Mouse (Mus musculus): ENCODE measurements around the gene Npas2. TPM values are rescaled to one million over a fixed set of nuclear protein-coding genes. Genes with fewer than 3 reads are reported as not detected.
A peak's percentile ranks its signal among the peaks of the same experiment; 100 is the strongest.

The Npas2 gene
- under 1 TPM; 0.54 to 0.96 TPM for total RNA-seq (2021)
- long read RNA-seq, experiment 1, partial matches to known transcripts: 1 of 2 reads
- long read RNA-seq, experiment 1, other reads (novel, unspliced or antisense): 1 of 2 reads
- long read RNA-seq, experiment 2, partial matches to known transcripts: 0 of 1 reads
- long read RNA-seq, experiment 2, other reads (novel, unspliced or antisense): 1 of 1 reads

DNA sequence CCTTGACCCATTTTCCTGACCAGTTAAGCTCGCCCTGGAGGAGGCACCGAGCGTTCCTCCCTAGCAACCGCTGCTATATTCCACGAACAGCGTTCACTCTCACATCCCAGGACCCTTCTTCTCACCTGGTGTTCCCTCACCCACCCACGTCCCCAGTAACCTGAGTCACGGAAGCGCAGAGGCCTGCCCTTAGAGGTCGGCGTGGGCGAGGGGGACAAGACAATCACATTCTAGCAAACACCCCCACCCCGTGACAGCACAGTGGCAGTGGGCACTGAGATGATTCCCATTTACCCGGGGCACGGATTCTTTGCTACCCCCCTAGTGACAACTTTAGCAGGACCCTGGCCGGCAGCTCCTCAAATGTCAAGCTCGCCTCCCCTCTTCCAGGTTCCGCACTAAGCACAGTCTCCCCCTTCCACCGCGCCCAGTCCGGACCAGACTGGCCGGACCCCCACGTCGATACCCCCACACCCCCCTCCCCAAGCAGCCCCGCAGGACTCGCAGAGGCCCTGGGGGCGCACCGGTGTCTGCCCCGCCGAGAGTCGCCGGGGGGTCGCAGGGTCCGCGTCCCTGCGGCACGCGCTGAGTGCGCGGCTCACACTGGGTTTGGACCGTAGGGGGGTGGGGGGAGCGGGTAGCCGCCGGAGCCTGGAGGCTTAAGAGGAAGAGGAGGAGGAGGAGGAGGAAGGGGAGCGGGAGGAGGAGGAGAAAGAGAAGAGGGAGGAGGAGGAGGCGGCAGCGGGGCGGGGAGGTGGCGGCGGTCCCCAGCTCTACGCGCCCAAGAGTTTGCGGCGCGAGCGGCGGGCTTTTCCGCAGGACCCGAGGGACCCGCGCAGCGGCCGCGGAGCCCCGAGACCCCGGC lies at the start of gene Npas2:
Gene Npas2 (plus strand): TSS at position 735 of the 865 bp plus-strand sequence.
- intact Hi-C loops (cut with DNase I): loop anchor here (5.0 to 10.0 kb wide), 2 partner anchors 181 to 332 kb away; no protein-coding TSS in a partner anchor
- DNase-seq: no peak

DNA sequence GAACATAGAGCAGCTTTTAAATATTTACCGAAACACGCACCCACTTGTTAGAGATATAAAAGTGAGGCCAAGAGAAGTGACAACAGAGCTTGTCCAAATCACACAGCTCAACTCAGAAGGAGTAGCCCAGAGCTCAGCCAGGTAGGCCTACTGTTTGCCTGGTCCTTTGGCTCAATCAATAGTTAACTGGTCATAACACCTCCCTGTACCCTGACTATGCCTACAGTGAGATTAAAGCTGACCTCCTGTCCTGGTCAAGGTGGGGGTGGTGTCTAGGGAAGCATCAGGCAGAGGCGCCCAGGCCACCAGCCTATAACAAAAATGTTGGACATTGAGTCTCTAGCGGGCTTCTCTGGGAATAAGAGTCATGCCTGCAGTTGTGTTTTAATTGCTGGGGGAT lies 36.8 kb upstream of the Npas2 start:
- no peak for DNase-seq
- intact Hi-C loops (cut with DNase I): no loop called here

DNA sequence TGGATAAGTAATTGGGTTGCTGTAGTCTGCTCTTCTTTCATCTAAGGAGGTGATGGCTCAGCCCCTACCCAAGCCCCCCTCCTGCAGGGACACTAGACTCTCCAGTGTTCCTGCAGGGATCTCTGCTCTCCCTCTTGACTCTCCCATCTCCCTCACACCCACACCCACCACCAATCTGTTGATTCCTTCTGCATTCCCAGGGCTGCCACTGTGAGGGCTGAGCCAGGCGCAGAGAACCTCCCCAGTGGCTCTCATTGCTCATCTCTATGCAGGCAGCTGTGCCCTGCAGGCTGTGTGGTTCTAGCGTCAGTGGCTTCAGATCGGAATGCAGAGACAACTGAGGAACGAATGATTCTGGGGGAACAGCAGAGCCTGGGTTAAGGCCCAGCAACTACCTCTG lies 33.4 kb upstream of the Npas2 start:
- DNase-seq: no peak
- intact Hi-C loops (cut with DNase I): no loop called here

DNA sequence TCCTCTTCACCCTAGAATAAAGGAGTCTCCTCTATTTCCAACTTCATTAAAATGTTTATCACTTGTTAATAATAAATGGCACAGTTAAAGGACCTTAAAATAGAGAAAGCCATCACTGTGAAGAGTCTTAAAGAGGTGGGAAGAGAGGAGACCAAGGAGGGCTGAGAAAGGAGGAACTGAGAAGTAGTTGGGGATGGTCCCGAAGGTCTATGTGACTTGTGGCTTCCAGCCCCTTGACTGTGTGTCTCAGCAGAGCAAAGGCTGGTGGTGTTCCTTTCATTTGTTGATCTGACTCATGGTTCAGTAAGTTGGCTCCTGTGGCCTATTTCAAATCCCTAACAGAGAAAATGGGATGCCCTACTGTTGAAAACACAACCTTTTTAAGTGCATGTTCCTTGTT lies 30.5 kb upstream of the Npas2 start:
- intact Hi-C loops (cut with DNase I): no loop called here
- DNase-seq: no peak

DNA sequence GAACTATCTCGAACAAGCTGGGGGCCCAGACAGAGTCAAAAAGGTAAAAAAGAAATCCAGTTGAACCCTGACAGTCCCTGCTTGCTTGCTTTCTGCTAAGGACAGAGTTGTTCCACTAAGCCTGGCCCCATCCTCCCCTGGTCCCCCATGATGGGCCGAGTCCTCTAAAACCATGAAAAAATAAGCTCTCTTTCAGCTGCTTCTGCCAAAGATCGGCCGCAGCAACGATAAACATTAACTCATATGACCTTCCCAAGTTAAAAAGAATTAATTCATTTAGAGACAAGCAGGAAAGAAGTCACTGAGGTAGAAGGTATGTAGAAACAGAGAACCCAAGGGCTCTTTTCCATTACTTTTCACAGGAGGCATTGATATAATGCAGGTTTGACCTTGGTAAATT lies 16.8 kb upstream of the Npas2 start:
- no peak for DNase-seq
- intact Hi-C loops (cut with DNase I): no loop called here

DNA sequence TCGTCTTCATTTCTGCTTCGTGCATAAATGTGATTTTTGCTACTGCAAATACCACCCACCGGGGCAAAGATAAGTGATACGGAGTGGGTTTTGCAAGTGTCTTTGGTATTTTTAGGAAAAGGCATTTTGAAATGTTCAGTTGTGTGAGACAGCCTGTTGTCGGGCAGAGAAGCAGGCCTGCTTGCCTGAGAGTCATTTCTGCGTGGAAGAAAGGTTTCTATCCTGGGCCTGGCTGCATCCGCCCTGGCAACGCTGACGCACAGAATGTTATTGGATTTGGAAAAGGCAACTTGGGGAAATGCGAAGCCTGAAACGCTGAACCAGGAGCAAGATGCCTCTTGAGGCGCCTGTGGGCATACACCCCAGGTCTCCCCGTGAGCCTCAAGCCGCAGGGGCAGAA lies 16.3 kb upstream of the Npas2 start:
- intact Hi-C loops (cut with DNase I): no loop called here
- DNase-seq: peak in 1 of 2 experiments; percentile 25

DNA sequence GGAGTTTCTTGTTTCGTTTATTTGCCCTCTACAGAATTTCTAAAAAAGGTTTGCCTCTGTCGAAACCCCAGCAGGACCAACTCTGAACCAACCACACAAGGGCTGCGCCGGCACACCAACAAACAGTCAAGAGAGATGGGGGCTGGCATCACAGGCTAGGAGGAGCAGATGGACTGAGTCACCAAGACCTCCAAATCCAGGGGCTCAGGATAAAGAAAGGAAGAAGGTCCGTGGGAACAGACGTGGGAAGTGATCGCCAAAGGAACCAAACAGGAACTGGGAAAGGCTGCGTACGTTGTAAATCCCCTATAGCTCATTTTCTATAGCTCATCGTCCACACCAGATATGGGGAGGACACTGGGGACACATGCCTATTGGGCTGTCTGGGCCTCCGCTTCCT lies 13.7 kb upstream of the Npas2 start:
- intact Hi-C loops (cut with DNase I): no loop called here
- no peak for DNase-seq

DNA sequence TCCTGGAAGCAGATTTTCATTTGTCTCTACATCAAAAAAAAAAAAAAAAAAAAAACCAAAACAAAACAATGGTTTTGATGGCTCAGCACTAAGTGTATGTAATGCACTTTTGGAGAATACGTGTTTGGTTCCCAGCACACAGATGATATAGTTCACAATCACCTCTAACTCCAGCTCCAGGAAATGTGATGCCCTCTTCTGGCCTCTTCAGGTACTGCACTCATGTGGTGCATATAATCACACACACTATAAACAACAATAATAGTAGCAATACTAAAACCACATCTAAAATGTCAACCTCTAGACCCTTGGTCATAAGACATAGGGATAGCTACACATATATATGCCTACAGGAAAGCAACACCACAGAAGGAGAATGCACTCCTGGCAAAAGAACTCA lies 13.0 kb upstream of the Npas2 start:
- intact Hi-C loops (cut with DNase I): no loop called here
- DNase-seq: no peak

DNA sequence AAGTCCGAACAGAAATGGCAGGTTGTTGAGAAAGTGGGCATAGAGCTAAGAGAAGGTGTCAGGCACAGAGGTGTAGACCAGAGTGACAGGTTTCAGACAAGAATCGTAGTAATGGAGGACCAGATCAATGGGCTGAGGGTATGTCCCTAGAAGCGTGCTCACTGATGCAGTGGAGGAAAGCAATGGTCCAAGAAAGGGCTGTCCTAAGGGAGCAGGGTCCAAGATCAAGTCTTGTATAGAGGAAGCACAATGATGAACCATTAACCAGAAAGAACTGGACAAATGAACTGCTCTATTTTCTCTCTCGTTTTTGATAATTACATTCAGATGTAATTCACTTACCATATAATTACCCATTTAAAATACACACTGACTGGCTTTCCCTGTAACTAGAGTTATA lies 11.6 kb upstream of the Npas2 start:
- no peak for DNase-seq
- intact Hi-C loops (cut with DNase I): no loop called here

DNA sequence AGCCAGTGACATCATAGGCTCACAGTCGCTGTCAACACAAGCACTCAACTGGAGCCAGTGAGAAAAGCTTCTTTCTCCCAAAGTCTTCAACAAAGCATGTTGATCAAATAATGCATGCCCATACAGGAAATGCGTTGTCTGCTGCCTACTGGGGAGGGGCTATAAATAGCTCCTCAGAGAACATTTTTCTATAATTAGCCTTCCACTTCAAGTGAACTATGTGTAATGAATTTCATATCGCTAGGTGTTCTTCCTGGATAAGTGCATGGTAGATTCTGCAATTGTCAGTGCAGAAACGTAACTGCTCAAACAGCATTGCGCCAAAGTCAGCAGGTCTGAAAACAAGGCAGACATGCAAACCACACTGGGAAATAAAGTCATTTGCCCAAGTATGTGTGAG lies 7.7 kb upstream of the Npas2 start:
- intact Hi-C loops (cut with DNase I): no loop called here
- no peak for DNase-seq

DNA sequence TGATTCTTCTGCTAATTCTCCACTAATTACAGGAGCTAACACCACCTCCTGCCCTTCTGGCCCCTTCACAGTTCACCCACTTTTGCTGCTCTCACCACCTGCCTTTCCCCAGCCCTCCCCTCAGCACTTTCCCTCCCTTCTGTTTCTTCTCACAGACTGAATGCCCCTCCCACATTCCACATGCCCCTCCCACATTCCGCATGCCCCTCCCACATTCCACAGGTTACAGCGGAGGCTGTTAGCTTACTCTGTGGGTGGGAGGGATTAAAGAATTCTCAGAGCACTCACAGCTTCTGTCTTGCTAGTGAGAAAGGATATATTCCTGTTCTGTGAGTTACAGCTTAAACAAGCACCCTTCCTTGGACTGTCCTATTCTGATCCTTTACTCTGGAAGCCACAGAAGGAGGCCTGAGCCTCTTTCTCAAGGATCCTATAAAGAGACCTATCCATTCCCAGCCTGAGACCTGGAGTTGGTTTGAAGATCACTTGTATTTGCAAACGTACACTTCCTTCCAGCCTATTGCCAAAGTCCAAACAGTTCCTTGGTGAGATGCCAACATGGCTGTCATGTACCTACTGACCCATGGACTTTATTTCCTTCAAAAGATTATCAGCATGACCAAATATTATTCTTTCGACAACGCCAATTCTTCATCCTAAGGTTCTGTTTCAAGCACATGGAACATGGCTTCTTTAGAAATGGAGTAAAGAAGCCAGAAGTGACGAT lies 6.7 kb upstream of the Npas2 start:
- intact Hi-C loops (cut with DNase I): no loop called here
- DNase-seq: no peak

DNA sequence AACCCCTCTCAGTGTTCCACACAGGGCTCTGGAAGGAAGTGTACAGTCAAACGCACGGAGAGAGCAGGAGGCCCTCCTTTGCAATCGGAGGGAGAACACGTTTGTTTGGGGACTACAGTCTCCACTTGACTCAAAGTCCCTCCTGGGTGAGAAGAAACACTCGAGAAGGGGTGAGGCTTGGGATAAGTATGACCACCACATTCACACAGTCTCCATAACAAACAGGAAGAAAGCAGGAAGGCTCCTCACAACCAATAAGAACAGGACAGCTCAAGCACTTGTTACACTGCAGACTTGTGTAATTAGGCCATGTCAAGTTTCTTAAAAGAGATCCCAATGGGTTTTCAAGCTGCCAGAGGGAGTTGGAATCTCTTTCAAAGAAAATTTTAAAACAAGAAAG lies 2.4 kb upstream of the Npas2 start:
- DNase-seq: no peak
- intact Hi-C loops (cut with DNase I): loop anchor here (5.0 to 10.0 kb wide), 2 partner anchors 179 to 334 kb away; no protein-coding TSS in a partner anchor

DNA sequence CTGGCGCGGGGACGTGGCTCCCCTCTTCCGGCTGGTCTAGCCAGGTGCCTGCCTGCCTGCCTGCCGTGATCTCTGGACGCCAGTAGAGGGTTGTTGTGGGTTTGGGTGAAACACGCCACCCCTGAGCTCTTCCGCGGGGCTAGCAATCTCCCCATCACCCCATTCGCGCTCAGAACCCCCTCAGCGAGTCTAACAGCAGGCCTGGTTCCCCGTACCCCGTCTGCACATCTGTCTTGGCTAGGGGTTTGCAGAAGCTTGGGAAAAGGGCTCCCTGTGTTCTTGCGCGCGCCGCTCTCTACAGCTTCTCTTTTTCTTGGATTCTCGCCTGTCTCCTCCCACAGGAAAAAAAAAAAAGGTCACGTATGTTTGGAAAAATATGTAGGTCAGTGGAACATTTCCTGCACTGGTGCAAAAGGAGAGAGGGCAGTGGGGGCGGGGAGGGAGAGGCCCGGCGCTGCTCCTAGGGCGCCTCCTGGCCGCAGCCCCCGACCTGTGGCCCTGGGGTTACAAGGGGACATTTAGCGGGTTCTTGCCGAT lies 1.0 kb upstream of the Npas2 start:
- intact Hi-C loops (cut with DNase I): loop anchor here (5.0 to 10.0 kb wide), 2 partner anchors 180 to 332 kb away; no protein-coding TSS in a partner anchor
- peak; percentile 32 to 36 for DNase-seq

DNA sequence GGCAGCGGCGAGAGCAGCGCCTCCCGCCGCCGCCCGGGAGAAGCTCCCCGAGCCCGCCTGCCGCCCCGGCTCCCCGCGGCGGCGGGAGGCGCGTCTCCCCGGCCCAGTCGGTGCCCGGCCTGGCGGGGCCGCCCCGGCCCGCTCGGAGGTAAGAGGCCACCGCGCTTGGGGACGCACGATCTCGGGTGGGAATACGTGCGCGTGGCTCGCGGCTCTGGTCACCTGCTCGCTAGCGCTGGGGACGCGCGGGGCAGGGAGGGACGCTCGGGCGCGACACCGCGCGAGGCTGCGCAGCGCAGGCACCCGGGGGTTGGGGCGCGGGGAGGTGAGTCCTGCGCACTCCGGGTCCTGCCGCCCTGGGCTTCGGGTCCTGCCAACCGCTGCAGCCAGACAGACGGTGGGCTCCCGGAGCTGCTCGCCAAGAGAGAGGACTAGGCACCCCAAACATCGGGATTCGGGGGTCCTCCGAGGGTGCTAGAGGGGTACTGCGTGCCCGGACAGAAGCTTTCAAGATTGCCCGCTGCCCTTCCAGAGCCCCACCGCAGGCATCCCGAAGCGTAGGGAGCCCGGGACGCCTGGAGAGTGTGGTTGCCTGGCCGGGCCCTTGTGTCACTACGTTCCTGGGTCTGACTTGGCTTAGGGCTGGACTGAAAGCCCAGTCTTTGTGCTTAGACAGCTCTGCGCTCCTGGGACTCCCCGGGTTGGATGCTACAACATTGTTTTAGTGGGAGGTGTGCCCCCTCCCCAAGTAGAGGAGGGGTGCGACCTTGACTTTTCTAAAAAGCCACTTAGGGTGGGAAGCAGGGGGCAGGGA lies 538 bp downstream of the Npas2 start:
- intact Hi-C loops (cut with DNase I): loop anchor here (5.0 to 10.0 kb wide), 2 partner anchors 182 to 331 kb away; no protein-coding TSS in a partner anchor
- DNase-seq: peak in 1 of 2 experiments; percentile 25

DNA sequence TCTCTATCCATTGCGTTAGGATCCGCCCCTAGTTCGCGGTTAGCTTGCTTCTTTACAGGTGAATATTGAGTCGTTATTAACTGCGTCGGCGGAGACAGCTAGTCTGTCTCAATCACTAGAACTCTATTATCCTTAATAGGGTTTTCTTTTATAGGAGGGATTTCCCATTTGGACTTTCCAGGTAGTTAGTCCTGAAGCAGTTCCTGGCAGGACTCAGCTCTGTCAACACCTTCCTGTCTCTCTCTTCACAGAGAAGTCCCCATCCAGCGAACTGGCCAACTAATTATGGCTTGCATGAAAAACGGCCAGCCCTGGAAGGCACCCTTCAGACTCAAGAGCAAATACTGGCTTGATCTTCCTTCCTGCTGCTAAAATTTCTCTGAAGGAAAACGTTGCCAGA lies 1.4 kb downstream of the Npas2 start:
- no peak for DNase-seq
- intact Hi-C loops (cut with DNase I): loop anchor here (5.0 to 10.0 kb wide), 2 partner anchors 183 to 330 kb away; no protein-coding TSS in a partner anchor

DNA sequence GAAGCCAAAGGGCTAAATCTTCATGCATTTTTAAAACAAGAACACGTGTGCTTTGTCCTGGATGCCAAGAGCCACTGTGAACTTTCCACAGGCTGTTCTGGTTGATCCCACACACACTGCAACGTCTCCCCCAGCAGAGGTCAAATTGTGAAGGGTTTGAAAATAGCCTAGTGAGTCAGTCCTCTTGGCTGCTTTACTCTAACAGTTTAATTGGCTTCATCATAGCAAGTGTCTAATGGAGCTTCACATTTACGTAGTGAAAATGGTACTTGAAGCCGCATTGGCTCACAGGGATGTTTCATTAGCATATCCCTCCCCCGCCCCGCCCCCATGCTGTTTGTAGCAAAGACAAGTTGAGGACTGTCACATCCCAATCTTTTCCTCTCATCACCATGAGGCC lies 2.6 kb downstream of the Npas2 start:
- no peak for DNase-seq
- intact Hi-C loops (cut with DNase I): loop anchor here (10.0 kb wide), 1 partner anchor 329 kb away; no protein-coding TSS in a partner anchor

DNA sequence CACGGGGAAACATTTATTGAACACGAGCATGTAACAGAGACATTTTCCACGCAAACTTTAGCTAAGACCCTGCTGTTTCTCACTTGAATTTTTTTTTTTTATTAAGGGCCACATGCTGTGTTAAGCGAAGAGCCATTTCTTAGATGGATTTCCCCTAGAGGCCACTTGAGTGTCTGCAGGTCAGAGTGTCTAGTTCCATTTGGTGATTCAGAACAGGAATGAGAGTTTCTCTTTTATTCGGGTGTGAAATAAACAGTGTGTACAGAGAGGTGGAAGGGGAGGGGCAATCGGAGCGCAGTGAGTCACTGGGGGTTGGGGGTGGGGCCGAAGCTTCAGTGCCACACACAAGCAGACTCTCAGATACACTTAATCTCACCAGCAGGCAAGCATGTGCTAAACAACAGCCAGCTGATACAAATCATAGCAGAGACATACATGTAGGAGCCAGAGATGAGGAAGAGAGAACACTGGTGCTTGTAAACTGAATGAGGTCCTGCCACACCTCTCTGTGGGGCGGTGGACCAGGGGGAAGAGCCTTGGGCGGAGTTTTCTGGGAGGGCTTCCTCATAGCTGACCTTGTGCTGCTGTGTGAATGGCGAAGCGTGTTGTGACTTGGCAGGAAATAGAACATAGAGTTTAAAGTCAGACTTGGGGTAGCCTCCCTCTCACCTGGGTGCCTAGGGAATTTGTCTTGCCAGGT lies 3.3 kb downstream of the Npas2 start:
- no peak for DNase-seq

DNA sequence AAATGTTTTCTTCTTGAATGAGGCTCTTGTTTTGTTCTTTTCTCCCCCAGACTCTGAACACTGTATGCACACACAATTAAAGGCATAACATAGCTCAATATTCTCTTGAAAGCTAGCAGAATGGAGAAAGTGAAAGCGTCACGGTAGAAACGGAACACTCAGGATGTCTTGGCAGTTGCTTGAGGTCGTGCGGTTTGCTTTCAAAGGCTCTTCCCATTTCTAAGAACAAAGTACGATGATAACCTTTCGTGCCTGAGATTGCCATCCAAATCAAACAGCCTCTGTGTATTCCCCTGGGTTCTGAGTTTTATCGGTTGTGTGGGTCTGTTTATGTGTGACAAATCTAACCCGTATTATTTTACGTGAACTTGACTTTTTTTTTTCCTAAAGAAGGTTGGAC lies 11.5 kb downstream of the Npas2 start:
- intact Hi-C loops (cut with DNase I): no loop called here
- DNase-seq: no peak

More for the DNA sequence above, 3.3 kb downstream of the Npas2 start:
- intact Hi-C loops (cut with DNase I): loop anchor here (10.0 kb wide), 1 partner anchor 328 kb away; no protein-coding TSS in a partner anchor

DNA sequence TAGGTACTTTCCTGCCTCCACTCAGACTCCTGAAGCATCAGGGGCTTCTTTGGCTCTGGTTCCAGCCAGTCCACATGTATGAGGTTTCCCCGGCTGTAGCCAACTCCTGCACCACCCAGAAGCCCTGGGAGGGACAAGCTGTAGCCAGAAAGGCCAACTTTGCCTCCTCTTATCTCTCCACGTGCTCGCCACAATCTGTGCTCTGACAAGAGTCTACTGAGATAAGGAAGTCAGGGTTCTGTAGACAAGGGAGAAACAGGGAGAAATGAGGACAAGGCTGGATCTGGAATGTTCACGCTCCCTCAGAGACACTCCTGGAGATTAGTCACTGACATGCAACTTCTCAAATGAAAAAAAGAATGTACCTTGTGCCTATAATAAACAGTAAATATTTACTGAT lies 12.2 kb downstream of the Npas2 start:
- intact Hi-C loops (cut with DNase I): no loop called here
- DNase-seq: no peak
